Mouse (Mus musculus) heart, embryonic 14.5 days (tissue): ENCODE results near the gene Camta2. TPM values are rescaled to one million over a fixed set of nuclear protein-coding genes. Genes with fewer than 3 reads are reported as not detected.

Experiments
- ATAC-seq: fragments of 200-750 bp; cut with Nextera tagmentation; 2 replicates; pipeline ENCODE4 v1.8.0; 2017; ENCODE audit warnings: low read depth, moderate TSS enrichment; ENCODE audit not compliant: insufficient number of reproducible peaks, insufficient read depth, low FRiP score
- H3K27ac ChIP-seq, 2 experiments: fragments of 200-500 bp in 1 of 2; fragments of 300-500 bp in 1 of 2; sonication (generic) in 1 of 2; replicated peaks in 1 of 2; 2 replicates each; pipeline ENCODE4 v1.5.1; 2012 to 2014; ENCODE audit warnings: low read depth in 2 of 2, low read length in 2 of 2, control low read depth in 1 of 2, mild to moderate bottlenecking in 1 of 2, mixed read lengths in 1 of 2; ENCODE audit not compliant: control insufficient read depth in 1 of 2, insufficient read depth in 1 of 2
- H3K27me3 ChIP-seq: fragments of 300-500 bp; sonication (generic); 2 replicates; pipeline ENCODE4 v1.6.1; 2014; ENCODE audit warnings: mild to moderate bottlenecking, low read length, control low read depth; ENCODE audit not compliant: control insufficient read depth, insufficient read depth
- H3K36me3 ChIP-seq: fragments of 300-500 bp; sonication (generic); 2 replicates; pipeline ENCODE4 v1.6.1; 2014; ENCODE audit warnings: mild to moderate bottlenecking, control low read depth, low read length, mixed read lengths; ENCODE audit not compliant: control insufficient read depth, insufficient read depth
- H3K4me1 ChIP-seq, 2 experiments: fragments of 200-500 bp in 1 of 2; fragments of 300-500 bp in 1 of 2; sonication (generic) in 1 of 2; 2 replicates each; pipeline ENCODE4 v1.6.1; 2012 to 2014; ENCODE audit warnings: low read length in 2 of 2, control low read depth in 1 of 2, mixed read lengths in 1 of 2; ENCODE audit not compliant: control insufficient read depth in 2 of 2, insufficient read depth in 2 of 2
- H3K4me2 ChIP-seq: fragments of 300-500 bp; sonication (generic); 2 replicates; pipeline ENCODE4 v1.6.1; 2014; ENCODE audit warnings: mild to moderate bottlenecking, low read length
- H3K4me3 ChIP-seq, 2 experiments: fragments of 200-500 bp in 1 of 2; fragments of 300-500 bp in 1 of 2; sonication (generic) in 1 of 2; 2 replicates each; pipeline ENCODE4 v1.5.1; 2012 to 2014; ENCODE audit warnings: low read length in 2 of 2, mild to moderate bottlenecking in 2 of 2, control low read depth in 1 of 2, low read depth in 1 of 2, moderate library complexity in 1 of 2; ENCODE audit not compliant: control insufficient read depth in 1 of 2, insufficient read depth in 1 of 2
- H3K9ac ChIP-seq: fragments of 300-500 bp; sonication (generic); 2 replicates; pipeline ENCODE4 v1.6.1; 2014; ENCODE audit warnings: mild to moderate bottlenecking, low read length
- H3K9me3 ChIP-seq: fragments of 300-500 bp; sonication (generic); 2 replicates; pipeline ENCODE4 v1.6.1; 2016; ENCODE audit warnings: low read length, control low read depth; ENCODE audit not compliant: control insufficient read depth
- WGBS: fragments of 180-500 bp; shearing (Covaris S2); extraction: QIAGEN DNeasy Blood & Tissue Kit; methylation state at CpG from one replicate; pipeline ENCODE4 v1.1.7; 2014; 5-methylcytosine and 5-hydroxymethylcytosine counted together
- polyA plus RNA-seq: library from polyadenylated mRNA; unstranded; fragments of >200 nt; fragmentation: Nextera tagmentation; extraction: Ambion mirVana; gene quantifications from 2 replicates; pipeline ENCODE4 v1.2.1, GENCODE M21; 2014

Gene Camta2
- polyA plus RNA-seq, 1 experiment from 2014 or later, result 13.8 TPM

DNA sequence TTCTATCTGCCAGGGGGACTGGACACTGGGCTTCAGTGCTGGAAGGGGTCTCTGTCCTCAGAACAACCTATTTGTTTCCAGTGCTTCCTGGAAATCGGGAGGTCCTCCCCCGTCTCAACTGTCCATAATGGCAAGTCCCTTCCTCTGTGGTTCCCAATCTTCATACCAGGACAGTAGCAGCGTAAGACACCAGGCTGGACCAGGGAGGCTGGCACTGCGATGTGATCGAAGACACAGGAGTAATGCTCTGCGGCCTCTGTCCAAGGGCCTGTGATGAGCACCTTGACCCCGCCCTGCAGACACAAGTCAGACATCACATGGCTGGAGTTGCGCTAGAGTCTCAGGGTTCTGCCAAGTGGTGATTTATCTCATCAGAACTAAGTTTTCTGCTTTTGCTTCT lies 8.5 kb downstream of the Camta2 start:
- ATAC-seq, result no peak
- no peak overlapping the region for H3K27ac ChIP-seq
- H3K4me1 ChIP-seq, result peaks cover 5% of the 10 kb centered on the region in 2 experiments
- H3K27me3 ChIP-seq, result no peaks in the 10 kb centered on the region
- WGBS, result 96% methylated on average over 8 of the region's 8 CpGs
- peaks cover 82% of the 10 kb centered on the region for H3K36me3 ChIP-seq
- H3K9ac ChIP-seq, result no peak overlapping the region
- H3K4me2 ChIP-seq, result no peak overlapping the region
- H3K9me3 ChIP-seq, result no peaks in the 10 kb centered on the region
- no peak overlapping the region for H3K4me3 ChIP-seq

DNA sequence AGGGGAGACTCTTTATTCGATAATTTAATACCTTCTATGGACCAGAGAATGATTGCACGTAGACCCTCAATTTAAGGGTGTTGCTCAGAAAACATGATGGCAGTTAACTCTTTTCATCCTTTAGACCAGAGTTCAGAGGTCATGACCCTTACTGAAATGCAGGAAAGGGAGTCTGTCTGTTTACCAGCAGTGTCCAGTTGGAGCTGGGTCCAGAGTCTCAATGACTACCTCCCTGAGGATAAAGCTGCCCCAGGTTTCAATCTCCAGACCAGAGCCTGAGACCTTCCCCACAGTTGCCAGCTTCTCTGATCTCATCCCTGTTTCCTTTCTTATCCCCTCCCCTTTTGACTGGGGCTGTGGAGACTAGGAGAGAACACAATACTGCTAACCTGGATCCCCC lies 9.3 kb downstream of the Camta2 start:
- Histone ChIP-seq H3K4me3 (no peak overlapping the region), H3K9ac (no peak overlapping the region), H3K27me3 (no peaks in the 10 kb centered on the region), H3K9me3 (no peaks in the 10 kb centered on the region), H3K4me1 (peaks cover 5% of the 10 kb centered on the region in 2 experiments), H3K36me3 (peaks cover 82% of the 10 kb centered on the region), H3K27ac (no peak overlapping the region), H3K4me2 (no peak overlapping the region)
- no peak for ATAC-seq
- 82% methylated on average over 2 of the region's 2 CpGs for WGBS

DNA sequence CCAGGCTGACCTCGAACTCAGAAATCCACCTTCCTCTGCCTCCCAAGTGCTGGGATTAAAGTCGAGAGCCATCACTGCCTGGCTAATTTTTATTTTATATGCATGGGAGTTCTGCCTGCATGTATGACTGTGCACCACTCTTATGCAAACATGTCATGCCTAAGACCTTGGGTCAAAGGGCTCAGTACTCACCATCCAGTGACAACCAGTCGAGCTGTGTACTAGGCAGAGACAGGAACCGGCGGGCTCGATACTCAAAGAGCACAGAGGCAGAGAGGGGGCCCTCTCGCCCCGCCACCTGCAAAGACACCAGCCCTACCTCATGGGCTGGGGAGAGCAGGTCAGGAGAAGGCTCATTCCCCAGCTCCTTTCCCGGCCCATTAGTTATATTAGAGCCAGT lies 9.8 kb downstream of the Camta2 start:
- no peak overlapping the region for H3K27ac ChIP-seq
- no peak for ATAC-seq
- WGBS, result 84% methylated on average over 9 of the region's 9 CpGs
- no peaks in the 10 kb centered on the region for H3K9me3 ChIP-seq
- H3K27me3 ChIP-seq, result no peaks in the 10 kb centered on the region
- peaks cover 79% of the 10 kb centered on the region for H3K36me3 ChIP-seq
- no peak overlapping the region for H3K4me2 ChIP-seq
- H3K9ac ChIP-seq, result no peak overlapping the region
- peaks cover 5% of the 10 kb centered on the region in 2 experiments for H3K4me1 ChIP-seq
- H3K4me3 ChIP-seq, result no peak overlapping the region

- H3K4me2 ChIP-seq, result no peak overlapping the region
- no peaks in the 10 kb centered on the region for H3K9me3 ChIP-seq
- peaks cover 9 to 13% of the 10 kb centered on the region in 2 experiments; a peak in 2 of 4 replicates for H3K4me1 ChIP-seq
- no peak for ATAC-seq
- 68% methylated on average over 11 of the region's 11 CpGs for WGBS
- H3K36me3 ChIP-seq, result peaks cover 65% of the 10 kb centered on the region
- no peak overlapping the region for H3K9ac ChIP-seq
- H3K4me3 ChIP-seq, result no peak overlapping the region
- no peaks in the 10 kb centered on the region for H3K27me3 ChIP-seq
- H3K27ac ChIP-seq, result no peak overlapping the region
Measured at GRCm38 (mm10) chr11:70674501-70674900, 13.4 kb downstream of the Camta2 start.

DNA sequence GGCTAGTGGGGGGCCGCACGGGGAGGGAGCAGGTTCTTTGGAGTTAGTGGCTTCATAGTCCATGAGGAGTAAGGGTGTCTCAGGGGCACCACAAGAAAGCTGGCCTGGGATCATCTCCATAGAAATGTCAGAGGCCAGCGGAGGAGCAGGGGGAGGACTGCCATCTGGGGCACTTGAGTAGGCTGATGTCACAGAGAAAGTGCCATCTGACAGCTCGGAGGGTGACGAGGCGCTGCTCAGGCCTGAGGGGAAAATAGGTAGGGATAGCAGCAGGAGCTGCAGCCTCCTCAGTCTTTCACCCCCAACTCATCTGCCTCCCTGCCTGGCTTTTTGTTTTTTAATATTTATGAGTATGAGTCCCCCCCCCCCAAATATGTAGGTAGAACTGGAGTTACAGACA lies 13.9 kb downstream of the Camta2 start:
- Histone ChIP-seq H3K4me1 (peaks cover 9 to 13% of the 10 kb centered on the region in 2 experiments; a peak in 2 of 4 replicates), H3K4me3 (no peak overlapping the region), H3K27ac (no peak overlapping the region), H3K9me3 (no peaks in the 10 kb centered on the region), H3K9ac (no peak overlapping the region), H3K27me3 (no peaks in the 10 kb centered on the region), H3K36me3 (peaks cover 60% of the 10 kb centered on the region), H3K4me2 (no peak overlapping the region)
- no peak for ATAC-seq
- WGBS, result 73% methylated on average over 6 of the region's 6 CpGs

DNA sequence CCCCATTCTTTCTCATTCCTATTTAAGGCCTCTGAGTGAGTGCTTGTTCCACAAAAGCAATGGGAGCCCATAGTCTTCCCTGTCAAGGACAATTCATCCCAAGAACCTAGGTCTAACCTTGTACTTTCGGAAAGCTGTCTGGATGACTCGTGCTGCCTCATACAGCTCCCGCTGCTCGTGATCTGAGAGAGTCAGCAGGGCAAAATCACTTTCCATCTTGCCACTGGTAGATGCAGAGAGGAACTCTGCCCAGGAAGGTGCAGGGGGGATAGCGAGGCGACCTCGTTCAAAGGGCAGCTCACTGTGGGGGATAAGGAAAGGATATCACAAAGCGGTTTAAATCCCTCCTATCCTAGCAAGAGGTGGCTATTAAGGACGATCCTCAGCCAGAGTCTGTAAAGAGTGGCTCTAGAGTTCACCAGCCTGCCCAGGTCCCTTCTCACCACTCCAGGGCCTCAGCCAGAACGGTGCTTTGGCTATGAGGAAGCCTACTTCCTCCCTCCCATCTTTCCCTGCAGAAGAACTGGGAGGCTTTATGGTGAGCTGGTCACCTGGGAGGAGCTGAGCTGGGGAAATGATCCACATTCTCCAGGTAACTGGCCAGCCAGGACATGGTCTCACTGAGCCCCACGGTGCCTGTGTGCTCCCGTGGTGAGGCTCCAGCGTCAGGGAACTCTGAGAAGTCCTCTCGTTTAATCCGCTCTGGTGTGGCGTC lies 16.4 kb downstream of the Camta2 start:
- Histone ChIP-seq H3K27ac (peak overlapping the region in 1 of 2 experiments; percentile 98; a peak in 1 of 4 replicates), H3K9me3 (no peaks in the 10 kb centered on the region), H3K4me1 (peaks cover 10 to 22% of the 10 kb centered on the region in 2 experiments; a peak in 3 of 4 replicates), H3K9ac (peak overlapping the region; percentile 84; the same call in 1 of the 2 replicates), H3K4me2 (peak overlapping the region; percentile 93), H3K27me3 (no peaks in the 10 kb centered on the region), H3K36me3 (peaks cover 54% of the 10 kb centered on the region), H3K4me3 (no peak overlapping the region)
- ATAC-seq, result no peak
- 72% methylated on average over 16 of the region's 16 CpGs for WGBS

DNA sequence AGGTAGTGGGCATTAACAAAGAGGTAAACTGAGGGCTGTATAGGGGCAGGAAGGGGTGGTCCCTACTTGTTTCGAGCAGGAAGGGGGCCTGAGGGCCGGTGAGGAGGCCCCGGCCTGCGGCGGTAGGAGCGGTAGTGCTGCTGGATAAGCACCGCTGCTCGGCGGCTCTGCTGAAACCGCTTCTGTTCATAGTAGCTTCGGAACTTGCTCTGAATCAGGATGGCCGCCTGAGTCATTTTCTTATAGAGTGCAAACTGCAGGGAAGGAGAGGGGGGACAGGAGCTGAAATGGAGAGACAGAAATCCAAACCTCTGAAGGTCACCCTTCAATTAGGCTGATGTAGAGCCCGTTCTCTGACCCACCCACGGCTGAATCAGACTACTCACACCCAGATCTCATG lies 17.4 kb downstream of the Camta2 start:
- H3K27ac ChIP-seq, result peak overlapping the region; percentile 95 to 98
- 46% methylated on average over 14 of the region's 14 CpGs for WGBS
- ATAC-seq, result no peak
- H3K4me3 ChIP-seq, result peak overlapping the region; percentile 64 to 78
- peaks cover 10 to 22% of the 10 kb centered on the region in 2 experiments; a peak in 3 of 4 replicates for H3K4me1 ChIP-seq
- peaks cover 53% of the 10 kb centered on the region for H3K36me3 ChIP-seq
- peak overlapping the region; percentile 84 for H3K9ac ChIP-seq
- no peaks in the 10 kb centered on the region for H3K27me3 ChIP-seq
- H3K4me2 ChIP-seq, result peak overlapping the region; percentile 93
- no peaks in the 10 kb centered on the region for H3K9me3 ChIP-seq
